ENCODE assay signal across 10 mouse cellular contexts in genomic region chr3:93519856-93520329, GRCm38 (mm10). TPM values are rescaled to one million over a fixed set of nuclear protein-coding genes. Genes with fewer than 3 reads are reported as not detected.
DNase-seq lines count a peak whose midpoint lies in the region; ATAC-seq and TF ChIP-seq lines count a peak whose summit lies in the region.
"Had no signal": no experiment of that assay in that cellular context is flagged by ENCODE, and none has a peak within 500 bp of the region (broad histone marks: within the 10 kb centered on the region; RNA-seq: fewer than 3 reads in every experiment).

No protein-coding gene starts in this region.

- peaks cover 5 to 16% of the 10 kb centered on the region in 2 experiments for H3K4me1 ChIP-seq in heart, embryonic 14.5 days (ENCODE audit: control insufficient read depth in 2 of 2, insufficient read depth in 2 of 2, low read length in 2 of 2)
- no peaks in the 10 kb centered on the region for H3K4me1 ChIP-seq in cortical plate, adult 2 months (ENCODE audit: control insufficient read depth, insufficient read depth, low read length)
- H3K4me1 ChIP-seq in hindbrain, postnatal 0 days (ENCODE audit: insufficient read depth, low read length), result no peaks in the 10 kb centered on the region
- peaks cover 5% of the 10 kb centered on the region; the same call in 1 of the 2 replicates for H3K4me1 ChIP-seq in midbrain, embryonic 14.5 days (ENCODE audit: control insufficient read depth, insufficient read depth, low read length)

- peak overlapping the region; percentile 88; the same call in 1 of the 2 replicates for H3K9ac ChIP-seq in heart, embryonic 14.5 days (ENCODE audit: low read length)
- H3K9ac ChIP-seq in hindbrain, postnatal 0 days (replicated peaks; ENCODE audit: low read length), result no peak overlapping the region
- H3K9ac ChIP-seq in midbrain, embryonic 14.5 days (replicated peaks; ENCODE audit: low read length), result no peak overlapping the region

- no peak for TF ChIP-seq POLR2A in cortical plate, adult 2 months (IDR thresholded peaks at IDR 0.05; ENCODE audit: extremely low read depth, insufficient read depth, low read length)

- no peak for DNase-seq in heart, adult 18-20 months
- DNase-seq in hindbrain, postnatal 0 days (ENCODE audit: low spot score), result no peak
- DNase-seq in midbrain, embryonic 14.5 days, result no peak
- no peak for DNase-seq in right cerebral cortex, postnatal 4 days
- no peak for DNase-seq in ovary, postnatal 10 days (ENCODE audit: low spot score)
- DNase-seq in left cerebral cortex, adult 9 months (ENCODE audit: low spot score in 2 of 2), result no peak

- no peak overlapping the region for H3K27ac ChIP-seq in heart, embryonic 14.5 days (replicated peaks in 1 of 2; ENCODE audit: control insufficient read depth in 1 of 2, insufficient read depth in 1 of 2, low read depth in 2 of 2, low read length in 2 of 2)
- no peak overlapping the region for H3K27ac ChIP-seq in cortical plate, adult 2 months (ENCODE audit: insufficient read depth, low read length)
- H3K27ac ChIP-seq in hindbrain, postnatal 0 days, result no peak overlapping the region
- no peak overlapping the region for H3K27ac ChIP-seq in midbrain, embryonic 14.5 days (replicated peaks; ENCODE audit: low read depth, low read length)

- no peaks in the 10 kb centered on the region for H3K27me3 ChIP-seq in heart, embryonic 14.5 days (ENCODE audit: control insufficient read depth, insufficient read depth, low read length)
- H3K27me3 ChIP-seq in hindbrain, postnatal 0 days (ENCODE audit: insufficient read depth, low read length), result no peaks in the 10 kb centered on the region
- H3K27me3 ChIP-seq in midbrain, embryonic 14.5 days (ENCODE audit: control insufficient read depth, insufficient read depth, low read length), result no peaks in the 10 kb centered on the region

- TF ChIP-seq CTCF in cortical plate, adult 2 months (IDR thresholded peaks at IDR 0.05; ENCODE audit: extremely low read depth, insufficient read depth, low read length), result no peak
- TF ChIP-seq CTCF in hindbrain, postnatal 0 days (IDR thresholded peaks at IDR 0.05; ENCODE audit: low read depth), result no peak

- ATAC-seq in heart, embryonic 14.5 days (ENCODE audit: insufficient number of reproducible peaks, insufficient read depth, low FRiP score, low read depth), result no peak
- peak; percentile 22; the same call in 1 of the 2 replicates for ATAC-seq in hindbrain, postnatal 0 days
- peak; percentile 25; the same call in 1 of the 2 replicates for ATAC-seq in midbrain, embryonic 14.5 days (ENCODE audit: low FRiP score, low TSS enrichment)

- peaks cover 10% of the 10 kb centered on the region for H3K36me3 ChIP-seq in heart, embryonic 14.5 days (ENCODE audit: control insufficient read depth, insufficient read depth, low read length)
- no peaks in the 10 kb centered on the region for H3K36me3 ChIP-seq in hindbrain, postnatal 0 days (ENCODE audit: insufficient read depth, low read length)
- H3K36me3 ChIP-seq in midbrain, embryonic 14.5 days (ENCODE audit: control insufficient read depth, insufficient read depth, low read length), result no peaks in the 10 kb centered on the region

- H3K9me3 ChIP-seq in heart, embryonic 14.5 days (ENCODE audit: control insufficient read depth, low read length), result no peaks in the 10 kb centered on the region
- no peaks in the 10 kb centered on the region for H3K9me3 ChIP-seq in hindbrain, postnatal 0 days (ENCODE audit: low read length)
- H3K9me3 ChIP-seq in midbrain, embryonic 14.5 days (ENCODE audit: control insufficient read depth, low read length), result no peaks in the 10 kb centered on the region

- peak overlapping the region in 1 of 2 experiments; percentile 79; a peak in 2 of 4 replicates for H3K4me3 ChIP-seq in heart, embryonic 14.5 days (ENCODE audit: control insufficient read depth in 1 of 2, insufficient read depth in 1 of 2, low read depth in 1 of 2, low read length in 2 of 2)
- 0 out of 2 replicates have a peak overlapping the region, but pooled peaks have one; percentile 17 for H3K4me3 ChIP-seq in cortical plate, adult 2 months (ENCODE audit: insufficient read depth, low read length)
- peak overlapping the region; percentile 46 for H3K4me3 ChIP-seq in hindbrain, postnatal 0 days (ENCODE audit: low read length)
- peak overlapping the region; percentile 40; the same call in 1 of the 2 replicates for H3K4me3 ChIP-seq in midbrain, embryonic 14.5 days (replicated peaks; ENCODE audit: low read depth, low read length)

- H3K4me2 ChIP-seq in heart, embryonic 14.5 days (ENCODE audit: low read length), result peak overlapping the region; percentile 67
- peak overlapping the region; percentile 80 for H3K4me2 ChIP-seq in hindbrain, postnatal 0 days (ENCODE audit: low read depth, low read length)
- H3K4me2 ChIP-seq in midbrain, embryonic 14.5 days (ENCODE audit: low read length), result peak overlapping the region; percentile 71

- 44% methylated on average over 5 of the region's 5 CpGs for WGBS in heart, embryonic 14.5 days
- 53% methylated on average over 5 of the region's 5 CpGs for WGBS in hindbrain, postnatal 0 days
- WGBS in midbrain, embryonic 14.5 days, result 57% methylated on average over 5 of the region's 5 CpGs

RNA-seq across cellular contexts. Expression of gene S100a11, which starts 0.4 kb away (rescaled TPM):
- 880 and 961 TPM in 2 replicates for polyA plus RNA-seq in heart, embryonic 14.5 days (2014; fragmentation: Nextera tagmentation; extraction: Ambion mirVana)
- total RNA-seq in heart, adult 18-20 months (2021), result 10 to 100 TPM; 52.4 to 78.2 TPM
- polyA plus RNA-seq in cortical plate, adult 2 months (2012; rRNA removed), result 20.9 and 21.5 TPM in 2 replicates
- total RNA-seq in hindbrain, postnatal 0 days (2014; rRNA removed), result 9.7 and 16.4 TPM in 2 replicates
- polyA plus RNA-seq in hindbrain, postnatal 0 days (2015; fragmentation: Nextera tagmentation; extraction: Ambion mirVana), result 234 and 235 TPM in 2 replicates
- polyA plus RNA-seq in midbrain, embryonic 14.5 days (2014; fragmentation: Nextera tagmentation; extraction: Ambion mirVana), result 94.0 and 157 TPM in 2 replicates

RNA-seq across cellular contexts. Expression of gene S100a10, which starts 35.0 kb away (rescaled TPM):
- 211 and 238 TPM in 2 replicates for polyA plus RNA-seq in heart, embryonic 14.5 days (2014; fragmentation: Nextera tagmentation; extraction: Ambion mirVana)
- total RNA-seq in heart, adult 18-20 months (2021), result 100 to 1,000 TPM in 1 of 2 experiments, 10 to 100 TPM in 1; 92.1 to 100 TPM
- 45.9 and 56.7 TPM in 2 replicates for polyA plus RNA-seq in cortical plate, adult 2 months (2012; rRNA removed)
- 91.5 and 109 TPM in 2 replicates for total RNA-seq in hindbrain, postnatal 0 days (2014; rRNA removed)
- 198 and 206 TPM in 2 replicates for polyA plus RNA-seq in hindbrain, postnatal 0 days (2015; fragmentation: Nextera tagmentation; extraction: Ambion mirVana)
- 67.9 and 86.5 TPM in 2 replicates for polyA plus RNA-seq in midbrain, embryonic 14.5 days (2014; fragmentation: Nextera tagmentation; extraction: Ambion mirVana)

RNA-seq across cellular contexts. Expression of gene Tchhl1, which starts 51.3 kb away (rescaled TPM):
- not detected in 2 replicates for polyA plus RNA-seq in heart, embryonic 14.5 days (2014; fragmentation: Nextera tagmentation; extraction: Ambion mirVana)
- not detected for total RNA-seq in heart, adult 18-20 months (2021)
- polyA plus RNA-seq in cortical plate, adult 2 months (2012; rRNA removed), result not detected in 2 replicates
- not detected in 2 replicates for total RNA-seq in hindbrain, postnatal 0 days (2014; rRNA removed)
- not detected in 2 replicates for polyA plus RNA-seq in hindbrain, postnatal 0 days (2015; fragmentation: Nextera tagmentation; extraction: Ambion mirVana)
- not detected in 2 replicates for polyA plus RNA-seq in midbrain, embryonic 14.5 days (2014; fragmentation: Nextera tagmentation; extraction: Ambion mirVana)
- total RNA-seq: gastrocnemius, postnatal 25 days had no signal
- polyA plus RNA-seq: brain, embryonic 14.5 days had no signal
